Mouse (Mus musculus) intestine, postnatal 0 days (tissue): ENCODE measurements around the gene Zbtb24. TPM values are rescaled to one million over a fixed set of nuclear protein-coding genes. Genes with fewer than 3 reads are reported as not detected.

Experiments
- ATAC-seq: fragments of 200-750 bp; cut with Nextera tagmentation; 2 replicates; pipeline ENCODE4 v1.8.0; 2017; ENCODE audit warnings: mild to moderate bottlenecking, moderate TSS enrichment, moderate library complexity
- H3K27ac ChIP-seq: fragments of 300-500 bp; sonication (generic); 2 replicates; pipeline ENCODE4 v1.5.1; 2014; ENCODE audit warnings: mild to moderate bottlenecking, low read depth, low read length, moderate library complexity
- H3K27me3 ChIP-seq: fragments of 300-500 bp; sonication (generic); replicated peaks from 2 replicates; pipeline ENCODE4 v1.6.1; 2014; ENCODE audit warnings: low read length, mixed read lengths; ENCODE audit not compliant: control insufficient read depth, insufficient read depth
- H3K36me3 ChIP-seq: fragments of 300-500 bp; sonication (generic); 2 replicates; pipeline ENCODE4 v1.6.1; 2014; ENCODE audit warnings: mild to moderate bottlenecking, moderate library complexity; ENCODE audit not compliant: control insufficient read depth, insufficient read depth
- H3K4me1 ChIP-seq: fragments of 300-500 bp; sonication (generic); replicated peaks from 2 replicates; pipeline ENCODE4 v1.6.1; 2014; ENCODE audit warnings: antibody characterized with exemption, low read length, mixed read lengths; ENCODE audit not compliant: control insufficient read depth, insufficient read depth
- H3K4me2 ChIP-seq: fragments of 300-500 bp; sonication (generic); replicated peaks from 2 replicates; pipeline ENCODE4 v1.6.1; 2014; ENCODE audit warnings: low read depth, mild to moderate bottlenecking, moderate library complexity
- H3K4me3 ChIP-seq: fragments of 300-500 bp; sonication (generic); 2 replicates; pipeline ENCODE4 v1.5.1; 2014; ENCODE audit warnings: low read depth, low read length
- H3K9ac ChIP-seq: fragments of 300-500 bp; sonication (generic); 2 replicates; pipeline ENCODE4 v1.6.1; 2014; ENCODE audit warnings: mild to moderate bottlenecking, low read depth, low read length
- H3K9me3 ChIP-seq: fragments of 300-500 bp; sonication (generic); 2 replicates; pipeline ENCODE4 v1.6.1; 2016; ENCODE audit warnings: mixed run types; ENCODE audit not compliant: control insufficient read depth
- CTCF ChIP-seq: sonication (generic); IDR thresholded peaks from 2 replicates; pipeline ENCODE4 v1.5.1; 2016; ENCODE audit warnings: low read depth, mild to moderate bottlenecking, control low read depth, antibody characterized with exemption, moderate library complexity
- WGBS: fragments of 180-500 bp; shearing (Covaris S2); extraction: QIAGEN DNeasy Blood & Tissue Kit; methylation state at CpG from one replicate; pipeline ENCODE4 v1.1.7; 2014; 5-methylcytosine and 5-hydroxymethylcytosine counted together
- polyA plus RNA-seq: library from polyadenylated mRNA; unstranded; fragments of >200 nt; fragmentation: Nextera tagmentation; extraction: Ambion mirVana; gene quantifications from 2 replicates; pipeline ENCODE4 v1.2.1, GENCODE M21; 2015

The Zbtb24 gene
- polyA plus RNA-seq, 1 experiment from 2014 or later, result 12.9 TPM

DNA sequence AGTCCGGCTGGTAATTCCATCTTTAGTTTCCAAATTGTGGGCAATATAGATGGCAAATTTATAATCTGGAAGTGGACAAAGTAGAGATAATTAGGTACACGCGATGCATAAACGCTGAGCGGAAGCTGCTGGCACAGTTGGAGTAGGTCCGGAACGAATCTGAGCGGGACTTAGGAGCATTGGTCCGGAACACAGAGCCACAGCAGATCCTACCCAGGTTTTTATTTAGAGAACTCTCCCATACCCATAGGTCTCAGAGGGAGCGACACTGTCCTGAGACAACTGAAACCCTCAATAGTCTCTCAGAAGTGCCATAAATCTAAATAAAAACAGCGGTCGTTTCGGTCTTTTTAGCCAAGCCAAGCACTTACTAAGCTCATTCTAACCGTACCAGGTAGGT is 499 bp upstream of the Zbtb24 start:
- WGBS, result 13% methylated on average over 14 of the region's 14 CpGs
- Histone ChIP-seq H3K36me3 (peaks cover 9% of the 10 kb centered on the region; the same call in 1 of the 2 replicates), H3K4me1 (peaks cover 10% of the 10 kb centered on the region; the same call in 1 of the 2 replicates), H3K9ac (peak overlapping the region; percentile 68; the same call in 1 of the 2 replicates), H3K27ac (peak overlapping the region; percentile 70), H3K9me3 (no peaks in the 10 kb centered on the region), H3K27me3 (no peaks in the 10 kb centered on the region), H3K4me2 (peak overlapping the region; percentile 78), H3K4me3 (peak overlapping the region; percentile 72)
- ATAC-seq, result peak; percentile 20; the same call in 1 of the 2 replicates
- no peak for TF ChIP-seq CTCF

DNA sequence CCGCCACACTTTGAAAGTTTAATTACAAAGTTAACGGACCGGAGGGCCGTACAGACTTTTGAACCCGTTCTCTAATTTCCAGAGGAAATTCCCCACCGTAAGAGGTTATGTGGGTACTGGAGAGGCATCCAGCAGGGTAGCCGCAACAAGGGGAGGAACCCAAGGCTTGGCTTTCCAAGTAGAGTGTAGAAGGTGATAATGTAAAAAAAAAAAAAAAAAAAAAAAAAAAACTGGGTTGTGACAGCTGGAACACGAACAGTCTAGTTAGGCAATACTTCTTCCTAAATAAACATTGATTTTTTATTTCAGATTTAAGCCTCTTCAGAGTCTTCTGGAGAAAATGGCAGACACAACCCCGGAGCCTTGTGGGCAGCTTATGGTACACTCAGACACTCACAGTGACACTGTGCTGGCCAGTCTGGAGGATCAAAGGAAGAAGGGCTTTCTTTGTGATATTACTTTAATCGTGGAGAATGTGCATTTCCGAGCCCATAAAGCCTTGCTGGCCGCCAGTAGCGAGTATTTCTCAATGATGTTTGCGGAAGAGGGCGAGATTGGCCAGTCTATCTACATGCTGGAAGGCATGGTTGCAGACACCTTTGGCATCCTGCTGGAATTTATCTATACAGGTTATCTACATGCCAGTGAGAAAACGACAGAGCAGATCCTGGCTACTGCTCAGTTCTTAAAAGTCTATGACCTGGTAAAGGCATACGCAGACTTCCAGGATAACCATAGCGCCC is 768 bp downstream of the Zbtb24 start:
- no peak for TF ChIP-seq CTCF
- Histone ChIP-seq H3K27me3 (no peaks in the 10 kb centered on the region), H3K9ac (peak overlapping the region; percentile 68), H3K4me3 (peak overlapping the region; percentile 72), H3K4me2 (peak overlapping the region; percentile 78), H3K9me3 (no peaks in the 10 kb centered on the region), H3K36me3 (peaks cover 16% of the 10 kb centered on the region; the same call in 1 of the 2 replicates), H3K4me1 (peaks cover 10% of the 10 kb centered on the region; the same call in 1 of the 2 replicates), H3K27ac (peak overlapping the region; percentile 70)
- WGBS, result 33% methylated on average over 18 of the region's 18 CpGs
- ATAC-seq, result peak; percentile 6; the same call in 1 of the 2 replicates

DNA sequence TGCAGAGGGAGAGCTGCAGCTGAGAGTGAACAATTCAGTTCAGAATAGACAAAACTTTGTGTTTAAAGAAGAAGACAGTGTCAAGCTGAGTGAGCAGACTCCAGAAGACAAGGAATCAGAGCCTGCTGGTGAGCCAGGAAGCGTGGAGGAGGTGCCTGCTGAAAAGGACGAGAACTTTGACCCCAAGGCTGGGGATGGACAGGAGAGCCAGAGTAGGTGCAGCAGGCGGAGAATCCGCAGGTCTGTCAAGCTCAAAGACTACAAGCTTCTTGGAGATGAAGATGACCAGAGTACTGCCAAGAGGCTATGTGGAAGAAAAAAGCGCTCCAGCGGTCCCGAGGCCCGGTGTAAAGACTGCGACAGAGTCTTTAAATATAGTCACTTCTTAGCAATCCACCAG is 1.5 kb downstream of the Zbtb24 start:
- no peak overlapping the region for H3K9ac ChIP-seq
- H3K4me3 ChIP-seq, result no peak overlapping the region; the same call in 1 of the 2 replicates
- no peak for TF ChIP-seq CTCF
- H3K27me3 ChIP-seq, result no peaks in the 10 kb centered on the region
- 0 out of 2 replicates have a peak, but pooled peaks have one; percentile 25 for ATAC-seq
- WGBS, result 74% methylated on average over 9 of the region's 9 CpGs
- peak overlapping the region; percentile 78 for H3K4me2 ChIP-seq
- peak overlapping the region; percentile 16 for H3K27ac ChIP-seq
- no peaks in the 10 kb centered on the region for H3K9me3 ChIP-seq
- H3K4me1 ChIP-seq, result peaks cover 10% of the 10 kb centered on the region; the same call in 1 of the 2 replicates
- H3K36me3 ChIP-seq, result peaks cover 23% of the 10 kb centered on the region

DNA sequence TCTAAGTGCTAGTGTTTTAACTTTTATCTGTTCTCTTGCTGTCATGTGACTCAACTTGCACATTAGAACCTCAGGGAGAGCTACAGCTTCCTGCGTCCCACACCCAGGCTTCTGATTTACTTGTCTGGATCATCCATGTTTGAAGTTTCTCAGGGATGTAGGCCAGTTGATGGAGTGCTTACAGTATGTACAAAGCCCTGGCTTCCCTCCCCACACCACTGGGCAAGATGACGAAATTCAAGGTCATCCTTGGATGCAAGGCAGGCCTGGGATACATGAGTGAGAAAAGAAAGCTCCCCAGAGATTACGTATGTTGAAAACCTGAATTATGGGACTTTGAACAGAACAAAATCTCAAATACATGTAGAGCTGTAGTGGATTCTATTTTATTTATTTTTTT is 2.6 kb downstream of the Zbtb24 start:
- TF ChIP-seq CTCF, result no peak
- Histone ChIP-seq H3K27me3 (no peaks in the 10 kb centered on the region), H3K4me3 (no peak overlapping the region), H3K4me2 (no peak overlapping the region), H3K27ac (no peak overlapping the region), H3K36me3 (peaks cover 24% of the 10 kb centered on the region), H3K9me3 (no peaks in the 10 kb centered on the region), H3K4me1 (peaks cover 10% of the 10 kb centered on the region; the same call in 1 of the 2 replicates), H3K9ac (no peak overlapping the region)
- ATAC-seq, result no peak
- 81% methylated on average over 3 of the region's 3 CpGs for WGBS

DNA sequence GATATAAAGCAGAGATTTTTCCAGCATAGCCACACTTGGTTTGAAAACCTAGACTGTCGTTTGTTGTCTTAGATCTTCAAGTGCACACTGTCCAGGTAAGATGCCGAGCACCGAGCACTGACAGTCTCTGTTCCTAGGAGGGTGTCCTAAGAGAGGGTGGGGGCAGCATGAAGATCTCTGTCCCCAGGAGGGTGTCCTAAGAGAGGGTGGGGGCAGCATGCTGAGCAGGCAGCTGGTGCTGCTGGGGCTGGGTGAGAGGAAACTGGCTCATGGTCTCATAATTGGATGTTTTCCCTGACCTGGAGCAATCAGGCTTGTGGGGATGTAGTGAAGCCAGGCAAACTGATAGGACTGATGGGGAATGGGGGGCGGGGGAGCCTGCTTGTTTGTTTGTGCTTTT is 9.8 kb downstream of the Zbtb24 start:
- ATAC-seq, result no peak
- no peak for TF ChIP-seq CTCF
- Histone ChIP-seq H3K27me3 (no peaks in the 10 kb centered on the region), H3K9me3 (no peaks in the 10 kb centered on the region), H3K4me3 (no peak overlapping the region), H3K4me2 (no peak overlapping the region), H3K9ac (no peak overlapping the region), H3K36me3 (peaks cover 48% of the 10 kb centered on the region), H3K27ac (no peak overlapping the region), H3K4me1 (no peaks in the 10 kb centered on the region)
- 84% methylated on average over 4 of the region's 4 CpGs for WGBS

DNA sequence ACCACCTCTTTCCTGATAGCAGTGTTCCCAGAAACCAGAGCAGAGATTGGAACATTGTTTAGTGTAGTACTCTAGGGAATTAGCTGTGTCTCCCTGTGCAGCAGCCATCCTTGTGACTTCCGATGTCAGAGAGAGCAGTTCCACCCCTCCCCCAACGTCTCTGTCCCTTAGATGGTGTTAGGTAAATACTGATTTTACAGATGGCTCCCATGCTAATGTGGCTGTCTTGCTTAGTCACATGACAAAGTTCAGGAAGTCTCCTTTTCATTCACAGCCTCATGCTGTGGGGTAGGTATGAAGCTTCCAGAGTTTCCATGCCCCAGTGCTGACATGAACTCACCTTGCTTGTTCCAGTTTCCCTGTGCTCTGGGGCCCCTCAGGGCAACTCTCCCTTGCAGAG is 10.3 kb downstream of the Zbtb24 start:
- 12% methylated on average over 2 of the region's 2 CpGs for WGBS
- no peak for ATAC-seq

More for the DNA sequence above, 10.3 kb downstream of the Zbtb24 start:
- Histone ChIP-seq H3K27me3 (no peaks in the 10 kb centered on the region), H3K9ac (no peak overlapping the region), H3K4me2 (no peak overlapping the region), H3K36me3 (peaks cover 45% of the 10 kb centered on the region), H3K4me3 (no peak overlapping the region), H3K9me3 (no peaks in the 10 kb centered on the region), H3K4me1 (no peaks in the 10 kb centered on the region), H3K27ac (no peak overlapping the region)
- no peak for TF ChIP-seq CTCF
